Mouse (Mus musculus) heart, postnatal 0 days (tissue): Measurements from ENCODE around the gene Slx1b.

Source experiments
- CTCF ChIP-seq: IDR thresholded peaks from 2 replicates; pipeline ENCODE4 v1.5.1; 2016; ENCODE audit warnings: antibody characterized with exemption, control low read depth, low read depth
- EP300 ChIP-seq: IDR thresholded peaks from 2 replicates; pipeline ENCODE4 v1.6.1; 2016; ENCODE audit warnings: antibody characterized with exemption, low read depth

GRCm38 (mm10) chr7:126689021-126689420 lies 6.6 kb downstream of the Slx1b start:
- TF ChIP-seq CTCF (no peak), EP300 (no peak)
